Mouse (Mus musculus) midbrain, embryonic 14.5 days (tissue): ENCODE measurements around the gene Plp1. TPM values are rescaled to one million over a fixed set of nuclear protein-coding genes. Genes with fewer than 3 reads are reported as not detected.

ENCODE experiments used
- ATAC-seq: fragments of 200-750 bp; cut with Nextera tagmentation; 2 replicates; pipeline ENCODE4 v1.8.0; 2017; ENCODE audit warnings: moderate number of reproducible peaks, moderate library complexity; ENCODE audit not compliant: low FRiP score, low TSS enrichment
- DNase-seq: peaks from one replicate; pipeline ENCODE4 v3.0.0-alpha.2; 2015
- H3K27ac ChIP-seq: fragments of 300-500 bp; sonication (generic); replicated peaks from 2 replicates; pipeline ENCODE4 v1.5.1; 2014; ENCODE audit warnings: mild to moderate bottlenecking, low read depth, low read length, moderate library complexity
- H3K27me3 ChIP-seq: fragments of 300-500 bp; sonication (generic); 2 replicates; pipeline ENCODE4 v1.6.1; 2014; ENCODE audit warnings: low read length, control low read depth, mixed read lengths; ENCODE audit not compliant: control insufficient read depth, insufficient read depth
- H3K36me3 ChIP-seq: fragments of 300-500 bp; sonication (generic); 2 replicates; pipeline ENCODE4 v1.6.1; 2014; ENCODE audit warnings: low read length, control low read depth; ENCODE audit not compliant: control insufficient read depth, insufficient read depth
- H3K4me1 ChIP-seq: fragments of 300-500 bp; sonication (generic); 2 replicates; pipeline ENCODE4 v1.6.1; 2014; ENCODE audit warnings: mild to moderate bottlenecking, antibody characterized with exemption, low read length, control low read depth; ENCODE audit not compliant: control insufficient read depth, insufficient read depth
- H3K4me2 ChIP-seq: fragments of 300-500 bp; sonication (generic); 2 replicates; pipeline ENCODE4 v1.6.1; 2014; ENCODE audit warnings: mild to moderate bottlenecking, low read length, moderate library complexity
- H3K4me3 ChIP-seq: fragments of 300-500 bp; sonication (generic); replicated peaks from 2 replicates; pipeline ENCODE4 v1.5.1; 2014; ENCODE audit warnings: low read depth, low read length
- H3K9ac ChIP-seq: fragments of 300-500 bp; sonication (generic); replicated peaks from 2 replicates; pipeline ENCODE4 v1.6.1; 2014; ENCODE audit warnings: mild to moderate bottlenecking, low read length, moderate library complexity
- H3K9me3 ChIP-seq: fragments of 300-500 bp; sonication (generic); 2 replicates; pipeline ENCODE4 v1.6.1; 2016; ENCODE audit warnings: low read length, control low read depth, mixed read lengths; ENCODE audit not compliant: control insufficient read depth
- WGBS: fragments of 180-500 bp; shearing (Covaris S2); extraction: QIAGEN DNeasy Blood & Tissue Kit; methylation state at CpG from one replicate; pipeline ENCODE4 v1.1.7; 2014; 5-methylcytosine and 5-hydroxymethylcytosine counted together
- polyA plus RNA-seq: library from polyadenylated mRNA; unstranded; fragments of >200 nt; fragmentation: Nextera tagmentation; extraction: Ambion mirVana; gene quantifications from 2 replicates; pipeline ENCODE4 v1.2.1, GENCODE M21; 2014

The Plp1 gene
- polyA plus RNA-seq, result 7.1 and 8.1 TPM in 2 replicates

DNA sequence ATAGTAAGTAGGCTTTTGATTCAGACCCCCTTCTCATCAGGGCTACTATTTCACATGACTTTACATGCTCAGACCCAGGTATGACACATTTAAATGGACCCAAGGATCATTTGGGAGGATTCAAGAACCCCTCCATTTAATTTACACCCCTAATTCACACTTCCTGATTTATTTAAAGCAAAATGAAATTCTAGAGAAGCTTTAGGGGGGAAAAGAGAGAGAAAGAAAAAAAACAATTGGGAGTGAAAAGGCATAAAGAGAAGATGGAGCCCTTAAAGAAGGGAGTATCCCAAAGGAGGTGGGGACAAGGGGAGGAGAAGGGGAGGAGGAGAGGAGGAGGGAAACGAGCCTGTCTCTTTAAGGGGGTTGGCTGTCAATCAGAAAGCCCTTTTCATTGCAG, at the start of gene Plp1:
TSS of gene Plp1 (plus strand) at position 301 of the 400 bp plus-strand sequence.
- 24% methylated on average over 1 of the region's 1 CpGs for WGBS

GRCm38 (mm10) chrX:136773035-136773434, 49.4 kb upstream of the Plp1 start:
- no peaks in the 10 kb centered on the region for H3K27me3 ChIP-seq
- H3K36me3 ChIP-seq, result no peaks in the 10 kb centered on the region
- no peak overlapping the region for H3K9ac ChIP-seq
- no peak overlapping the region for H3K4me2 ChIP-seq
- no peaks in the 10 kb centered on the region for H3K4me1 ChIP-seq
- no peak overlapping the region for H3K4me3 ChIP-seq
- no peak for DNase-seq
- no peak for ATAC-seq
- no peaks in the 10 kb centered on the region for H3K9me3 ChIP-seq
- 77% methylated on average over 1 of the region's 1 CpGs for WGBS
- no peak overlapping the region for H3K27ac ChIP-seq

More for the DNA sequence above, at the start of gene Plp1:
- Histone ChIP-seq H3K36me3 (no peaks in the 10 kb centered on the region), H3K4me1 (no peaks in the 10 kb centered on the region), H3K27ac (no peak within 1 kb of the TSS), H3K4me2 (no peak within 1 kb of the TSS), H3K9ac (no peak within 1 kb of the TSS), H3K9me3 (no peaks in the 10 kb centered on the region), H3K27me3 (no peaks in the 10 kb centered on the region), H3K4me3 (no peak within 1 kb of the TSS)
- DNase-seq, result no peak
- ATAC-seq, result no peak

DNA sequence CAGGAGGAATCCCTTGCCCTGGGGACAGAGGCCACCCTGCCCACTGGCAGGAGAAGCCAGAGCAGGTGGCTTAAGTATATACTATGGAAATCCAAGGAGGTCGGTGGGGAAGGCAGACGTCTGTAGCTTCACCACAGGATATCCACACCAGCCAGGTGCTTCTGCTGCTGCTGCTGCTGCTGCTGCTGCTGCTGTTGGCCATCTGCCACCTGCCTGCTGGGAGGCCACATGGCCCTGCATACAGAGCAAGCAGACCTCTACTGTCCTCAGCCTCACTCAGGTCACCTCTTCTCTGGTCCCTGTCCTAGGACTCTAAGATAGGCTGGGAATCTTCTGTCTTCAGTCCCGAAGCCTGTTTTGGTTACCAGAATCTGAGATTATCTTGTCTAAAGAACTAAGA, 44.4 kb upstream of the Plp1 start:
- no peak for ATAC-seq
- no peak overlapping the region for H3K4me3 ChIP-seq
- H3K27ac ChIP-seq, result no peak overlapping the region
- H3K36me3 ChIP-seq, result no peaks in the 10 kb centered on the region
- no peaks in the 10 kb centered on the region for H3K9me3 ChIP-seq
- H3K4me1 ChIP-seq, result no peaks in the 10 kb centered on the region
- whole genome bisulfite sequencing, result 82% methylated on average over 3 of the region's 3 CpGs
- no peak for DNase-seq
- no peak overlapping the region for H3K9ac ChIP-seq
- no peaks in the 10 kb centered on the region for H3K27me3 ChIP-seq
- H3K4me2 ChIP-seq, result no peak overlapping the region

- 41% methylated on average over 2 of the region's 2 CpGs for WGBS
- DNase-seq, result no peak
- no peak overlapping the region for H3K27ac ChIP-seq
- no peak overlapping the region for H3K4me2 ChIP-seq
- H3K4me3 ChIP-seq, result no peak overlapping the region
- no peak for ATAC-seq
- H3K36me3 ChIP-seq, result no peaks in the 10 kb centered on the region
- no peaks in the 10 kb centered on the region for H3K9me3 ChIP-seq
- no peaks in the 10 kb centered on the region for H3K4me1 ChIP-seq
- H3K27me3 ChIP-seq, result no peaks in the 10 kb centered on the region
- no peak overlapping the region for H3K9ac ChIP-seq
Measured at GRCm38 (mm10) chrX:136779262-136779661, 43.2 kb upstream of the Plp1 start.

DNA sequence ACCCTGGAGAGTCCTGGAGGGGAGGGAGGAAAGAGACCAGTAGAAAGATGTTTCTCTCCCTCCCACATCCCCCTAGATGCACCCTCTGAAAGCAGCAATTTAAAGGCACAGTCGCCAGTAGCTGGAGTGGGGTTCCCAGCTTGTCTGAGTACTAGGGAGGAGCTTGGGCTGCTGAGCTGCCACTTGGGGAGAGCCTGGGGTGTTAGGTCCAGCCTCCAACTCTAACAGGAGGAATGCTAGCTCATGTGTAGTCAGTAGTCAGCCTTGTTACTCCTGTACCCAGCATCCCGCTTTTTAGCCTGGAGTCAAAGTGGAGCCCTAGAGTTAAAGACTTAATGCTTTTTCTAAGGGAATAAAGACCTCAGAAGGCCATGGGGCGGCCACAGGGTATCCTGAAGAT, 42.4 kb upstream of the Plp1 start, which contains the start of gene Glra4:
TSS of gene Glra4 (minus strand) at position 101 of the 400 bp plus-strand sequence.
- H3K27ac ChIP-seq, result no peak within 1 kb of the TSS
- H3K4me3 ChIP-seq, result no peak within 1 kb of the TSS
- ATAC-seq (no peak), DNase-seq (no peak)
- no peaks in the 10 kb centered on the region for H3K27me3 ChIP-seq
- WGBS, result 74% methylated on average over 3 of the region's 3 CpGs
- H3K9me3 ChIP-seq, result no peaks in the 10 kb centered on the region
- H3K4me2 ChIP-seq, result no peak within 1 kb of the TSS
- H3K9ac ChIP-seq, result no peak within 1 kb of the TSS
- H3K4me1 ChIP-seq, result no peaks in the 10 kb centered on the region
- H3K36me3 ChIP-seq, result no peaks in the 10 kb centered on the region

GRCm38 (mm10) chrX:136789446-136789845, 33.0 kb upstream of the Plp1 start:
- Histone ChIP-seq H3K9me3 (no peaks in the 10 kb centered on the region), H3K4me2 (no peak overlapping the region), H3K4me3 (no peak overlapping the region), H3K4me1 (no peaks in the 10 kb centered on the region), H3K9ac (no peak overlapping the region), H3K27me3 (no peaks in the 10 kb centered on the region), H3K27ac (no peak overlapping the region), H3K36me3 (0 out of 2 replicates have a peak, but pooled peaks cover 3% of the 10 kb centered on the region)
- 85% methylated on average over 4 of the region's 4 CpGs for WGBS
- no peak for DNase-seq
- no peak for ATAC-seq

DNA sequence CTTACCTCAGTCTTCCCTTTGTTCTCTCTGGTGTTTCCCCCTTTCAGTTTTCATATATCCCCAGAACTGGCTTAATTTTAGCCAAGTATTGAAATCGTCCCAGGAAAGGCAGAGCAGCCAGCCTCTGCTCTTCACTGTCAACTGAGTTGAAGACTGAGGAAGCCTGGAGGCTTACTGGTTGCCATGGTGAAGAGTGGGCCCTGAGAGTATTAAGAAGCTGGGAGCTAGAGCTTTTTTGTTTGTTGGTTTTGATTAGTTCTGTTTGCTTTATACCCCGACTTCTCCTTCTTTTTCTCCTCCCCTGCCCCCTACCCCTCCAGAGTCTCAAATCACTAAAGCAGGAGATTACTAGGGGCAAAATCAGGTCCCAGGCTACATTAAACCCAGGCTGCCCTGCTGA, 25.2 kb upstream of the Plp1 start:
- Histone ChIP-seq H3K4me2 (no peak overlapping the region), H3K9ac (no peak overlapping the region), H3K36me3 (no peaks in the 10 kb centered on the region), H3K4me3 (no peak overlapping the region), H3K27me3 (no peaks in the 10 kb centered on the region), H3K4me1 (no peaks in the 10 kb centered on the region), H3K27ac (no peak overlapping the region), H3K9me3 (no peaks in the 10 kb centered on the region)
- 28% methylated on average over 2 of the region's 2 CpGs for WGBS
- DNase-seq, result peak; percentile 46
- ATAC-seq, result no peak

GRCm38 (mm10) chrX:136819752-136820151, 2.7 kb upstream of the Plp1 start:
- Histone ChIP-seq H3K9ac (no peak overlapping the region), H3K27me3 (no peaks in the 10 kb centered on the region), H3K4me1 (no peaks in the 10 kb centered on the region), H3K9me3 (no peaks in the 10 kb centered on the region), H3K4me2 (no peak overlapping the region), H3K27ac (no peak overlapping the region), H3K36me3 (no peaks in the 10 kb centered on the region), H3K4me3 (no peak overlapping the region)
- DNase-seq (no peak), ATAC-seq (no peak)
- WGBS, result 89% methylated on average over 6 of the region's 6 CpGs

DNA sequence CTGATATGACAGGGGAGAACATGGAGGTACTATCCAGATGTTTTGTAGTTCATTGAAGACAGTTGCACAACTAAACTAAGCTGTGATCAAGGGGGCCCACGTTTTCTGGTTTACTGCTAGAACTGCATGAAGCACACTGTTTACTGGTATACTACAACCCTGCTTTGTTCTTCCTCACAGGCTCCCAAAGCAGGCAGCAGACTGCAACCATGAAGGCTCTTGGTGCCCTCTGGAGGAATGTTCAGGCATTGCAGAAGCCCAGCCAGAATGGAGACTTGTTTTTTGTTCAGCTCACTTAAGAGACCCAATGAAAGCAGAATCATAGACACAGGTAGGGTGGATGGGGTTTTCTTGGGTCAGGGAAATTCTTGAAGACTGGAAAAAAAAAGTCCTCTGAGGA, 2.2 kb upstream of the Plp1 start:
- H3K27ac ChIP-seq, result no peak overlapping the region
- H3K4me3 ChIP-seq, result no peak overlapping the region
- no peak overlapping the region for H3K9ac ChIP-seq
- H3K36me3 ChIP-seq, result no peaks in the 10 kb centered on the region
- ATAC-seq, result peak; percentile 63; the same call in 1 of the 2 replicates
- no peaks in the 10 kb centered on the region for H3K4me1 ChIP-seq
- H3K4me2 ChIP-seq, result no peak overlapping the region
- peak; percentile 87 for DNase-seq
- 16% methylated on average over 1 of the region's 1 CpGs for WGBS
- H3K27me3 ChIP-seq, result no peaks in the 10 kb centered on the region
- no peaks in the 10 kb centered on the region for H3K9me3 ChIP-seq
